ENCODE assay signal across 8 mouse cellular contexts in genomic region chr5:106573742-106574559, GRCm38 (mm10). TPM values are rescaled to one million over a fixed set of nuclear protein-coding genes. Genes with fewer than 3 reads are reported as not detected.
A peak's percentile ranks its signal among the peaks of the same experiment; 100 is the strongest.
DNase-seq lines count a peak whose midpoint lies in the region; ATAC-seq and TF ChIP-seq lines count a peak whose summit lies in the region.

No protein-coding gene starts in this region.

- peak overlapping the region; percentile 77 for H3K27ac ChIP-seq in heart, embryonic 10.5 days
- H3K27ac ChIP-seq in ES-Bruce4 (ENCODE audit: insufficient read depth, low read length) = no peak overlapping the region
- H3K27ac ChIP-seq in heart, embryonic 16.5 days (ENCODE audit: low read length) = no peak overlapping the region
- H3K27ac ChIP-seq in liver, embryonic 13.5 days = no peak overlapping the region

- H3K4me3 ChIP-seq in heart, embryonic 10.5 days = peak overlapping the region; percentile 73
- peak overlapping the region; percentile 70 for H3K4me3 ChIP-seq in ES-Bruce4 (ENCODE audit: low read depth, low read length)
- peak overlapping the region; percentile 56 for H3K4me3 ChIP-seq in heart, embryonic 16.5 days (ENCODE audit: low read length)
- H3K4me3 ChIP-seq in liver, embryonic 13.5 days (replicated peaks) = peak overlapping the region; percentile 63

- no peaks in the 10 kb centered on the region for H3K36me3 ChIP-seq in heart, embryonic 10.5 days
- H3K36me3 ChIP-seq in ES-Bruce4 (ENCODE audit: control insufficient read depth, insufficient read depth, low read length, poor library complexity, severe bottlenecking) = no peaks in the 10 kb centered on the region
- H3K36me3 ChIP-seq in heart, embryonic 16.5 days (ENCODE audit: control insufficient read depth, insufficient read depth) = no peaks in the 10 kb centered on the region
- no peaks in the 10 kb centered on the region for H3K36me3 ChIP-seq in liver, embryonic 13.5 days

- 5% methylated on average over 55 of the region's 55 CpGs for WGBS in heart, embryonic 10.5 days
- 6% methylated on average over 55 of the region's 55 CpGs for WGBS in heart, embryonic 16.5 days
- 6% methylated on average over 55 of the region's 55 CpGs for WGBS in liver, embryonic 13.5 days (ENCODE audit: insufficient replicate concordance)

- DNase-seq in heart, embryonic 10.5 days (ENCODE audit: low spot score) = no peak
- DNase-seq in heart, postnatal 25 days (ENCODE audit: low spot score) = no peak
- peak; percentile 62 to 67 for DNase-seq in cerebellum, postnatal 14 days
- DNase-seq in liver, embryonic 13.5 days = no peak
- DNase-seq in ovary, postnatal 14 days (ENCODE audit: low spot score) = peak; percentile 5
- DNase-seq in MN1 (ENCODE audit: low spot score) = no peak

- H3K9me3 ChIP-seq in heart, embryonic 10.5 days = no peaks in the 10 kb centered on the region
- no peaks in the 10 kb centered on the region for H3K9me3 ChIP-seq in ES-Bruce4 (replicated peaks; ENCODE audit: control insufficient read depth, insufficient read depth, low read length, poor library complexity, severe bottlenecking)
- no peaks in the 10 kb centered on the region for H3K9me3 ChIP-seq in heart, embryonic 16.5 days (replicated peaks; ENCODE audit: control insufficient read depth, low read length)
- no peaks in the 10 kb centered on the region for H3K9me3 ChIP-seq in liver, embryonic 13.5 days (replicated peaks)

- ATAC-seq in heart, embryonic 16.5 days (replicated peaks; ENCODE audit: extremely low read depth, insufficient read depth, low FRiP score) = peak; percentile 66
- ATAC-seq in liver, embryonic 13.5 days (ENCODE audit: low read depth) = peak; percentile 67

- no peak for TF ChIP-seq POLR2A in ES-Bruce4 (IDR thresholded peaks at IDR 0.05; ENCODE audit: insufficient read depth, low read length)

- no peak for TF ChIP-seq EP300 in ES-Bruce4 (IDR thresholded peaks at IDR 0.05; ENCODE audit: insufficient read depth, low read depth, low read length)

- intact Hi-C loops in heart, postnatal 25 days (cut with DNase I) = loop anchor here (5.0 kb wide), 2 partner anchors 117 to 123 kb away; partner anchors contain the start of genes Barhl2 and Zfp644

- TF ChIP-seq CTCF in ES-Bruce4 (IDR thresholded peaks at IDR 0.05; ENCODE audit: low read depth, low read length) = no peak

- H3K4me1 ChIP-seq in heart, embryonic 10.5 days = peaks cover 12% of the 10 kb centered on the region; the same call in 1 of the 2 replicates
- no peaks in the 10 kb centered on the region for H3K4me1 ChIP-seq in ES-Bruce4 (ENCODE audit: control insufficient read depth, insufficient read depth, low read length)
- H3K4me1 ChIP-seq in heart, embryonic 16.5 days (ENCODE audit: control insufficient read depth, insufficient read depth, low read length) = peaks cover 4% of the 10 kb centered on the region; the same call in 1 of the 2 replicates
- H3K4me1 ChIP-seq in liver, embryonic 13.5 days (replicated peaks) = peaks cover 13% of the 10 kb centered on the region

- peak overlapping the region; percentile 87 for H3K4me2 ChIP-seq in heart, embryonic 16.5 days (ENCODE audit: low read depth, low read length)
- peak overlapping the region; percentile 93 for H3K4me2 ChIP-seq in liver, embryonic 13.5 days

- H3K9ac ChIP-seq in ES-Bruce4 (ENCODE audit: low read depth, poor library complexity, severe bottlenecking) = peak overlapping the region; percentile 84
- H3K9ac ChIP-seq in heart, embryonic 16.5 days (ENCODE audit: low read length) = peak overlapping the region; percentile 55
- H3K9ac ChIP-seq in liver, embryonic 13.5 days = peak overlapping the region; percentile 65

- peaks cover 36% of the 10 kb centered on the region for H3K27me3 ChIP-seq in heart, embryonic 10.5 days (ENCODE audit: insufficient read depth, poor library complexity, severe bottlenecking)
- peaks cover 5% of the 10 kb centered on the region for H3K27me3 ChIP-seq in ES-Bruce4 (ENCODE audit: control insufficient read depth, insufficient read depth, low read length, poor library complexity, severe bottlenecking)
- peaks cover 5% of the 10 kb centered on the region for H3K27me3 ChIP-seq in heart, embryonic 16.5 days (ENCODE audit: control insufficient read depth, insufficient read depth, low read length)
- H3K27me3 ChIP-seq in liver, embryonic 13.5 days = peaks cover 51% of the 10 kb centered on the region

RNA-seq across cellular contexts. Expression of gene Gm17304, which starts 34.9 kb away (rescaled TPM):
- polyA plus RNA-seq in heart, embryonic 10.5 days (2016; fragmentation: Nextera tagmentation; extraction: Ambion mirVana) = not detected in 2 replicates
- not detected for total RNA-seq in heart, postnatal 25 days (2021)
- polyA plus RNA-seq in ES-Bruce4 (2011; ENCODE audit: insufficient read depth, insufficient read length, low read depth, missing spikeins) = not detected in 2 replicates
- polyA plus RNA-seq in heart, embryonic 16.5 days (2015; fragmentation: Nextera tagmentation; extraction: Ambion mirVana) = not detected in 2 replicates
- polyA plus RNA-seq in liver, embryonic 13.5 days (2015; fragmentation: Nextera tagmentation; extraction: Ambion mirVana) = not detected in 2 replicates

Comparison
In these comparisons a context has a peak if more than half of its experiments do, and no peak if none do; other contexts are left out.
1. DNase-seq: peak in cerebellum, postnatal 14 days (2 of 2) and ovary, postnatal 14 days (single experiment); none in heart, embryonic 10.5 days (single experiment), heart, postnatal 25 days (single experiment), liver, embryonic 13.5 days (single experiment) and MN1 (single experiment).
2. Peak in every context shown above with its lines, with median percentiles within 50 percentile points of each other: H3K4me3 ChIP-seq and H3K9ac ChIP-seq.